In the genomic region with DNA sequence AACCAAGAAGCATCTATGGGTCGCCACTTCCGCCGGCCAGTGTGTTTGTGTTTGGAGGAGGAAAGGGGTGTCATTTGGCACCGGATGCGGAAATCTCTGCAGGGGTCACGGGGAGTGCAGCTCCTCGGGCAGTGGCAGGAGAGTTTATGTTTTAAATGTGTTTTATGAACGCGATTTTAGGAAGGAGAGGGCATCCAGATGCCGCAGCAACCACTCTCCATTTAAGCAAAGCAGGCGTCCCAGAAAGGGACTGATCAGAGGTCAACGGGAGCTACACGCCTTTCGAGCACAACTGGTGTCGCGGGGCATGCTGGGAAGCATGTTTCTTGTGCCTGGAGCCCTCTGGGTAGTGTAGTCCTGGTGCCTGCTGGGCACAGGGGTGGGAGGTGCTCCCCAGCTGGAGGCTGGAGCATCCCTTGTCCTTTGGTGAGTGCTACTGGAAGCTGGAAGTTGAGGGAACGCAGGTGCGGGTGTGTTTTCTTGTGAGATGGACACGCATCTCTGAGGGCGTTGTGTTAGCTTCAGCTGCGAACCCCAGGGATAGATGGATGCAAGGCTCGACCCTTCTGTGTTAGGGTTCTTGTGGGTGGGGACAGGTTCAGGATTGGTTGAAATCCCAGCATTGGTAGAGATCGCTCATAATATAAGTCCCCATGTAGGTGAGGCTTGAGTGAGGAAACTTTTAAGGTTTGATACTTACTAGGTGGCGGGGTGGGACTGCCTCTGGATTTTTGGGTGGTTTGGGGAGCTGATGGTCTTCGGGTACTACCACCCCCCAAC, we compare ENCODE assay signal across 8 mouse cellular contexts.
A peak's percentile ranks its signal among the peaks of the same experiment; 100 is the strongest.
DNase-seq lines count a peak whose midpoint lies in the region; ATAC-seq and TF ChIP-seq lines count a peak whose summit lies in the region.

No protein-coding gene starts in this region.

- WGBS in intestine, postnatal 0 days: 8% methylated on average over 25 of the region's 25 CpGs
- 7% methylated on average over 25 of the region's 25 CpGs for WGBS in midbrain, embryonic 10.5 days

- H3K27me3 ChIP-seq in intestine, postnatal 0 days (replicated peaks; ENCODE audit: control insufficient read depth, insufficient read depth, low read length): 0 out of 2 replicates have a peak, but pooled peaks cover 3% of the 10 kb centered on the region
- no peaks in the 10 kb centered on the region for H3K27me3 ChIP-seq in midbrain, embryonic 10.5 days (ENCODE audit: low read depth, poor library complexity, severe bottlenecking)

- no peak overlapping the region for H3K27ac ChIP-seq in intestine, postnatal 0 days (ENCODE audit: low read depth, low read length)
- H3K27ac ChIP-seq in midbrain, embryonic 10.5 days (replicated peaks): peak overlapping the region; percentile 91

- intact Hi-C loops in left cerebral cortex, postnatal 36 days (cut with DNase I): loop anchor here (5.0 to 10.0 kb wide), 4 partner anchors 92 to 1344 kb away; partner anchors contain the start of genes Bfsp1, Kat14, Mgme1 and Pet117

- no peak for TF ChIP-seq CTCF in intestine, postnatal 0 days (IDR thresholded peaks at IDR 0.05; ENCODE audit: low read depth)

- no peaks in the 10 kb centered on the region for H3K4me1 ChIP-seq in intestine, postnatal 0 days (replicated peaks; ENCODE audit: control insufficient read depth, insufficient read depth, low read length)
- peaks cover 14% of the 10 kb centered on the region for H3K4me1 ChIP-seq in midbrain, embryonic 10.5 days

- peak overlapping the region; percentile 72 for H3K4me2 ChIP-seq in intestine, postnatal 0 days (replicated peaks; ENCODE audit: low read depth)

- DNase-seq in adrenal gland, adult 2 months: peak; percentile 91
- DNase-seq in embryo, embryonic 11 days: peak; percentile 92
- peak; percentile 93 for DNase-seq in left cerebral cortex, postnatal 36 days (ENCODE audit: low spot score in 2 of 2)
- peak; percentile 86 for DNase-seq in midbrain, embryonic 10.5 days (ENCODE audit: low spot score)
- peak; percentile 89 to 90 for DNase-seq in right cerebral cortex, postnatal 36 days (ENCODE audit: low spot score in 2 of 2)
- peak; percentile 76 to 77 for DNase-seq in urinary bladder, postnatal 4 days (ENCODE audit: low spot score in 2 of 2)

- no peaks in the 10 kb centered on the region for H3K36me3 ChIP-seq in intestine, postnatal 0 days (ENCODE audit: control insufficient read depth, insufficient read depth)
- H3K36me3 ChIP-seq in midbrain, embryonic 10.5 days: no peaks in the 10 kb centered on the region

- H3K9ac ChIP-seq in intestine, postnatal 0 days (ENCODE audit: low read depth, low read length): peak overlapping the region; percentile 19

- ATAC-seq in granulocyte monocyte progenitor cell, adult 5-6 weeks (replicated peaks; ENCODE audit: poor library complexity, severe bottlenecking): peak; percentile 88
- ATAC-seq in intestine, postnatal 0 days: peak; percentile 85

- H3K4me3 ChIP-seq in intestine, postnatal 0 days (ENCODE audit: low read depth, low read length): peak overlapping the region; percentile 42
- H3K4me3 ChIP-seq in midbrain, embryonic 10.5 days: peak overlapping the region; percentile 66

- H3K9me3 ChIP-seq in intestine, postnatal 0 days (ENCODE audit: control insufficient read depth): no peaks in the 10 kb centered on the region
- no peaks in the 10 kb centered on the region for H3K9me3 ChIP-seq in midbrain, embryonic 10.5 days (replicated peaks)
